Mouse (Mus musculus) stomach, postnatal 0 days (tissue): Measurements from ENCODE around the gene Dnaja1.

Experiments used
- CTCF ChIP-seq: IDR thresholded peaks from 2 replicates; pipeline ENCODE4 v1.5.1; 2016; ENCODE audit warnings: antibody characterized with exemption, low read depth, mild to moderate bottlenecking, moderate library complexity
- EP300 ChIP-seq: optimal IDR thresholded peaks from 2 replicates; pipeline ENCODE3; 2016; ENCODE audit warnings: antibody characterized with exemption

DNA sequence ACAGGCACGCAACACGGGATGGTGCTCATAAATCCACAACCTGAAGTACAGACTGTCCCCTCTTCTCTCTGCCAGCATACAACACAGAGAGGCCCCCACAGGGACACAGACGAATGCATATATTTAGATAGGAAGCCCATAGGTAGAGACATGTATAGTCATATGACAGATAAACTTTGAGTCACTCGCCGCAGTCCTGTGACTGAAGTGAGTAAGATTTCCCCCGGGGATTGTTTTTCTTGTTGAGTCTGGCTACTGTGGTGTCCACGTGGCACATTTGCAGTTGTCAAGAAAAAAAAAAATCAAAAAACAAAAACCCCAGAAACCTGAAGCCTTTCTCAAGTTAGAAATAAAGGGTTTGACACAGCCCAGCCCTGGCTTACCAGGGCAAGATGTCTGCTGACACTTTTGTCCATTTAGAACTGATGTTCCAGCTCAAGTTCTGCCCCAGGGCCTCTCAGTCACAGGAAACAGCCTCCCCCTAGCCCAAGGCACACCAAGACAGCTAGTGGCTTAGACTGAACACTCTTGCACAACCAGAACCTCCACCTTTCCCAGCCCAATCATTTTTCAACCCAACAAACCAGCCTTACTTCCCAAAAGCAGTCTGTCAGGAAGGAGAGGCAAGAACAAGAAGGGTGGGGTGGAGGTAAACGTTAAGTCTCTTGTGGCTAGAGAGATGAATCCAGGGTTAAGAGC, 60.0 kb downstream of the Dnaja1 start:
- TF ChIP-seq CTCF, result no peak
- TF ChIP-seq EP300, result no peak
